In the genomic region with DNA sequence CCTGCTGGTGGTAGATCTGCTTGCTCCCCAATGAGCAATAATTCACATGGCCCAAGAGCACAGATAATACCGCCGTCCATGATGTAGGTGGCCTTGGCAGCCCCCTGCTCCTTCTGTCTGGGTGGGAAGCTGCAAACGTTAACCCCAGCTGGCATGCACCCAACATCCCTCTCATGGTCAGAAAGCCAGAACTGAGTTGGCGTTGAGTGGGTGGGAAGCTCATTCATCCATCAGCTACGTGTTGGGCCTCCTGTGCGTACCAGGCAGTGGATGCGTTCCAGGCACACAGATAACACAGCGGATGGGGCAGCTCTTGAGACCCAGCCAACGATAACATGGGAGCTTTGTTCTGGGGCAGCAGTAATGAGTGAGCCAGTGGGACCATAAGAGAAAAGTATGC, we compare ENCODE assay signal across 9 mouse cellular contexts.
DNase-seq lines count a peak whose midpoint lies in the region; ATAC-seq lines count a peak whose summit lies in the region.
"Had no signal": no experiment of that assay in that cellular context is flagged by ENCODE, and none has a peak within 500 bp of the region (broad histone marks: within the 10 kb centered on the region; RNA-seq: fewer than 3 reads in every experiment).

No protein-coding gene starts in this region.

- H3K4me2 ChIP-seq in forebrain, embryonic 14.5 days (ENCODE audit: low read length) = no peak overlapping the region
- H3K4me2 ChIP-seq: neural tube, embryonic 12.5 days had no signal

- H3K4me1 ChIP-seq in forebrain, embryonic 14.5 days (ENCODE audit: control insufficient read depth, insufficient read depth, low read length) = no peaks in the 10 kb centered on the region
- H3K4me1 ChIP-seq in forebrain, embryonic 10.5 days = peaks cover 20% of the 10 kb centered on the region
- H3K4me1 ChIP-seq: neural tube, embryonic 12.5 days had no signal

- no peak for ATAC-seq in forebrain, embryonic 14.5 days
- ATAC-seq in erythroid progenitor cell, adult 5-6 weeks (replicated peaks; ENCODE audit: low FRiP score, poor library complexity, severe bottlenecking) = no peak

- peak; percentile 14 for DNase-seq in forebrain, embryonic 14.5 days (ENCODE audit: low spot score)
- no peak for DNase-seq in forebrain, embryonic 10.5 days (ENCODE audit: extremely low spot score, low spot score)
- DNase-seq in Muller cell, postnatal 12 days (ENCODE audit: inconsistent ontology term) = peak; percentile 90
- DNase-seq in heart, adult 9 months (ENCODE audit: low spot score in 2 of 2) = peak; percentile 52 to 70
- DNase-seq in layer of hippocampus, postnatal 10 days (ENCODE audit: low spot score in 2 of 2) = peak; percentile 58 to 69
- DNase-seq in right cerebral cortex, postnatal 10 days (ENCODE audit: low spot score in 2 of 2) = peak; percentile 69 to 72
- no peak for DNase-seq in spleen, adult 18-20 months

- 72% methylated on average over 9 of the region's 9 CpGs for WGBS in forebrain, embryonic 14.5 days
- 88% methylated on average over 9 of the region's 9 CpGs for WGBS in forebrain, embryonic 10.5 days

- no peak overlapping the region for H3K27ac ChIP-seq in forebrain, embryonic 14.5 days (ENCODE audit: low read depth, low read length)
- H3K27ac ChIP-seq in forebrain, embryonic 10.5 days = no peak overlapping the region
- H3K27ac ChIP-seq: neural tube, embryonic 12.5 days had no signal

- no peaks in the 10 kb centered on the region for H3K9me3 ChIP-seq in forebrain, embryonic 14.5 days (replicated peaks; ENCODE audit: control insufficient read depth, low read length)
- no peaks in the 10 kb centered on the region for H3K9me3 ChIP-seq in forebrain, embryonic 10.5 days
- H3K9me3 ChIP-seq: neural tube, embryonic 12.5 days had no signal

- no peak overlapping the region for H3K9ac ChIP-seq in forebrain, embryonic 14.5 days (ENCODE audit: low read length)
- H3K9ac ChIP-seq: neural tube, embryonic 12.5 days had no signal

- no peak overlapping the region for H3K4me3 ChIP-seq in forebrain, embryonic 14.5 days (ENCODE audit: low read depth, low read length)
- H3K4me3 ChIP-seq in forebrain, embryonic 10.5 days = no peak overlapping the region
- H3K4me3 ChIP-seq: neural tube, embryonic 12.5 days had no signal

- no peaks in the 10 kb centered on the region for H3K27me3 ChIP-seq in forebrain, embryonic 14.5 days (replicated peaks; ENCODE audit: control insufficient read depth, insufficient read depth, low read length)
- H3K27me3 ChIP-seq in forebrain, embryonic 10.5 days (ENCODE audit: poor library complexity, severe bottlenecking) = no peaks in the 10 kb centered on the region
- H3K27me3 ChIP-seq: neural tube, embryonic 12.5 days had no signal

- H3K36me3 ChIP-seq in forebrain, embryonic 14.5 days (ENCODE audit: control insufficient read depth, insufficient read depth, low read length) = no peaks in the 10 kb centered on the region
- H3K36me3 ChIP-seq in forebrain, embryonic 10.5 days (replicated peaks) = no peaks in the 10 kb centered on the region
- H3K36me3 ChIP-seq: neural tube, embryonic 12.5 days had no signal

Comparison
In these comparisons a context has a peak if more than half of its experiments do, and no peak if none do; other contexts are left out.
1. DNase-seq: peak in forebrain, embryonic 14.5 days (single experiment), Muller cell, postnatal 12 days (single experiment), heart, adult 9 months (2 of 2), layer of hippocampus, postnatal 10 days (2 of 2) and right cerebral cortex, postnatal 10 days (2 of 2); none in forebrain, embryonic 10.5 days (single experiment) and spleen, adult 18-20 months (0 of 2).